9 mouse cellular contexts compared by ENCODE assay signal in the genomic region with DNA sequence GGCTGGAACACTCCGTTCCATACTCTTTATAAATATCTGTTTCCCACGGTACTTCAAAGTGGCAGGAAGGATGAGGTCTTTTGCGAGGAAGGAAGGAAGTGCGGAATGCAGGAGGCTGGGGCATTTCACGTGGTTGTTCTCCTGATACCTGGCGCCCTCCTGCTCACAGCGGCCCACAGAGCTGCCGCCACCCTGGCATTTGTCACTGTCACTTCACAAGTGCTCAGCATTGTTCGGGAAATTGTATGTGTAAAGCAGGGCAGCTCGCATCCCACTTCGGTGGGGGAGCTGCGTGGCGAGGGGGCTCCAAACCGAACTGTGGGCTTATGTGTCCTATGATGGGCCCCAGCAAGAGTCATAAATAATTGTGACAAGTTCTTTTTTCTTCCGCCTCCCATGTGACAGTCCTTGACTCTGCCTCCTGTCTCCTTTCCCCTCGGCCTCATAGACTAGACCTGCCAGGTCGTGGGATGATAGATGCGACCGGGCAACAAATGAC.
A peak's percentile ranks its signal among the peaks of the same experiment; 100 is the strongest.
DNase-seq lines count a peak whose midpoint lies in the region; ATAC-seq lines count a peak whose summit lies in the region.
"Had no signal": no experiment of that assay in that cellular context is flagged by ENCODE, and none has a peak within 500 bp of the region (broad histone marks: within the 10 kb centered on the region; RNA-seq: fewer than 3 reads in every experiment).

No protein-coding gene starts in this region.

- ATAC-seq in heart, embryonic 12.5 days (ENCODE audit: insufficient number of reproducible peaks, low FRiP score): peak; percentile 79

- peak overlapping the region; percentile 62 for H3K4me2 ChIP-seq in heart, embryonic 12.5 days
- H3K4me2 ChIP-seq: limb, embryonic 13.5 days had no signal

- H3K36me3 ChIP-seq in heart, embryonic 12.5 days: no peaks in the 10 kb centered on the region
- H3K36me3 ChIP-seq: limb, embryonic 13.5 days had no signal

- whole genome bisulfite sequencing in heart, embryonic 12.5 days: 22% methylated on average over 19 of the region's 19 CpGs

- peaks cover 6% of the 10 kb centered on the region for H3K9me3 ChIP-seq in heart, embryonic 12.5 days (replicated peaks)

- DNase-seq in embryo, embryonic 10 days (ENCODE audit: low spot score): peak; percentile 43
- no peak for DNase-seq in embryo, embryonic 9.5 days (ENCODE audit: extremely low spot score)
- DNase-seq in kidney, adult 9 months: peak; percentile 52
- peak; percentile 13 to 40 for DNase-seq in lung, postnatal 4 days
- DNase-seq in left cerebral cortex, adult 18-20 months (ENCODE audit: low spot score in 2 of 2): no peak
- DNase-seq in ovary, postnatal 36 days (ENCODE audit: low spot score): no peak
- no peak for DNase-seq in ovary, adult 18-20 months (ENCODE audit: low spot score)

- H3K4me1 ChIP-seq in heart, embryonic 12.5 days (replicated peaks): peaks cover 17% of the 10 kb centered on the region
- H3K4me1 ChIP-seq: limb, embryonic 13.5 days had no signal

- H3K4me3 ChIP-seq in heart, embryonic 12.5 days: peak overlapping the region; percentile 13; the same call in 1 of the 2 replicates
- H3K4me3 ChIP-seq: limb, embryonic 13.5 days had no signal

- no peak overlapping the region for H3K9ac ChIP-seq in heart, embryonic 12.5 days
- H3K9ac ChIP-seq: limb, embryonic 13.5 days had no signal

- H3K27me3 ChIP-seq in heart, embryonic 12.5 days (replicated peaks): no peaks in the 10 kb centered on the region
- H3K27me3 ChIP-seq: limb, embryonic 13.5 days had no signal

- H3K27ac ChIP-seq in heart, embryonic 12.5 days (ENCODE audit: poor library complexity, severe bottlenecking): no peak overlapping the region; the same call in 1 of the 2 replicates
- H3K27ac ChIP-seq: limb, embryonic 13.5 days had no signal

Comparison
In these comparisons a context has a peak if more than half of its experiments do, and no peak if none do; other contexts are left out.
1. DNase-seq: peak in embryo, embryonic 10 days (single experiment), kidney, adult 9 months (single experiment) and lung, postnatal 4 days (2 of 2); none in embryo, embryonic 9.5 days (single experiment), left cerebral cortex, adult 18-20 months (0 of 2), ovary, postnatal 36 days (single experiment) and ovary, adult 18-20 months (single experiment).